Mouse (Mus musculus): ENCODE results near the gene Nox3. TPM values are rescaled to one million over a fixed set of nuclear protein-coding genes. Genes with fewer than 3 reads are reported as not detected.

Nox3 gene
- polyA plus RNA-seq, 1 experiment from 2014 or later: not detected

GRCm38 (mm10) chr17:3650377-3650776 is 45.7 kb downstream of the Nox3 start:
- H3K27me3 ChIP-seq (ENCODE audit: low read depth, poor library complexity, severe bottlenecking): no peaks in the 10 kb centered on the region
- no peak overlapping the region for H3K4me3 ChIP-seq
- peaks cover 11% of the 10 kb centered on the region for H3K4me1 ChIP-seq
- 23% methylated on average over 3 of the region's 3 CpGs for WGBS
- DNase-seq (ENCODE audit: low spot score): peak; percentile 24
- H3K27ac ChIP-seq (replicated peaks): no peak overlapping the region
- no peaks in the 10 kb centered on the region for H3K36me3 ChIP-seq
- no peaks in the 10 kb centered on the region for H3K9me3 ChIP-seq (replicated peaks)

GRCm38 (mm10) chr17:3643582-3643981 is 52.5 kb downstream of the Nox3 start:
- 92% methylated on average over 2 of the region's 2 CpGs for WGBS
- H3K27ac ChIP-seq (replicated peaks): no peak overlapping the region
- H3K4me1 ChIP-seq: peaks cover 17% of the 10 kb centered on the region
- H3K4me3 ChIP-seq: no peak overlapping the region
- H3K9me3 ChIP-seq (replicated peaks): no peaks in the 10 kb centered on the region
- no peaks in the 10 kb centered on the region for H3K27me3 ChIP-seq (ENCODE audit: low read depth, poor library complexity, severe bottlenecking)
- DNase-seq (ENCODE audit: low spot score): no peak
- no peaks in the 10 kb centered on the region for H3K36me3 ChIP-seq

GRCm38 (mm10) chr17:3641456-3641855 is 54.6 kb downstream of the Nox3 start:
- 36% methylated on average over 5 of the region's 5 CpGs for WGBS
- H3K27ac ChIP-seq (replicated peaks): peak overlapping the region; percentile 55; the same call in 1 of the 2 replicates
- H3K27me3 ChIP-seq (ENCODE audit: low read depth, poor library complexity, severe bottlenecking): no peaks in the 10 kb centered on the region
- H3K4me1 ChIP-seq: peaks cover 23% of the 10 kb centered on the region
- H3K9me3 ChIP-seq (replicated peaks): no peaks in the 10 kb centered on the region
- DNase-seq (ENCODE audit: low spot score): no peak
- no peak overlapping the region for H3K4me3 ChIP-seq
- H3K36me3 ChIP-seq: no peaks in the 10 kb centered on the region

- no peaks in the 10 kb centered on the region for H3K27me3 ChIP-seq (ENCODE audit: low read depth, poor library complexity, severe bottlenecking)
- peaks cover 23% of the 10 kb centered on the region for H3K4me1 ChIP-seq
- no peaks in the 10 kb centered on the region for H3K36me3 ChIP-seq
- WGBS: 71% methylated on average over 3 of the region's 3 CpGs
- H3K27ac ChIP-seq (replicated peaks): peak overlapping the region; percentile 46
- no peaks in the 10 kb centered on the region for H3K9me3 ChIP-seq (replicated peaks)
- H3K4me3 ChIP-seq: no peak overlapping the region
- no peak for DNase-seq (ENCODE audit: low spot score)
Observed at GRCm38 (mm10) chr17:3638757-3639156, 57.3 kb downstream of the Nox3 start.

- no peak overlapping the region for H3K27ac ChIP-seq (replicated peaks)
- H3K27me3 ChIP-seq (ENCODE audit: low read depth, poor library complexity, severe bottlenecking): no peaks in the 10 kb centered on the region
- H3K36me3 ChIP-seq: no peaks in the 10 kb centered on the region
- H3K4me3 ChIP-seq: no peak overlapping the region
- no peaks in the 10 kb centered on the region for H3K4me1 ChIP-seq
- DNase-seq (ENCODE audit: low spot score): no peak
- H3K9me3 ChIP-seq (replicated peaks): no peaks in the 10 kb centered on the region
- 71% methylated on average over 3 of the region's 3 CpGs for WGBS
Observed at GRCm38 (mm10) chr17:3632501-3632900, 63.6 kb downstream of the Nox3 start.

GRCm38 (mm10) chr17:3616329-3617216 is 79.5 kb downstream of the Nox3 start:
- Histone ChIP-seq H3K27ac (replicated peaks) (no peak overlapping the region), H3K27me3 (ENCODE audit: low read depth, poor library complexity, severe bottlenecking) (no peaks in the 10 kb centered on the region), H3K9me3 (replicated peaks) (no peaks in the 10 kb centered on the region), H3K4me3 (no peak overlapping the region), H3K36me3 (no peaks in the 10 kb centered on the region), H3K4me1 (peaks cover 3% of the 10 kb centered on the region)
- 69% methylated on average over 7 of the region's 7 CpGs for whole genome bisulfite sequencing
- no peak for DNase-seq (ENCODE audit: low spot score)

GRCm38 (mm10) chr17:3615553-3615952 is 80.5 kb downstream of the Nox3 start:
- Histone ChIP-seq H3K27me3 (ENCODE audit: low read depth, poor library complexity, severe bottlenecking) (no peaks in the 10 kb centered on the region), H3K4me1 (peaks cover 11% of the 10 kb centered on the region), H3K4me3 (no peak overlapping the region), H3K27ac (replicated peaks) (no peak overlapping the region), H3K9me3 (replicated peaks) (no peaks in the 10 kb centered on the region), H3K36me3 (no peaks in the 10 kb centered on the region)
- WGBS: 77% methylated on average over 1 of the region's 1 CpGs
- DNase-seq (ENCODE audit: low spot score): no peak

- WGBS: 82% methylated on average over 5 of the region's 5 CpGs
- H3K27ac ChIP-seq (replicated peaks): 0 out of 2 replicates have a peak overlapping the region, but pooled peaks have one; percentile 6
Observed at GRCm38 (mm10) chr17:3611781-3612075, 84.3 kb downstream of the Nox3 start.

GRCm38 (mm10) chr17:3610928-3611780 is 84.9 kb downstream of the Nox3 start:
- Histone ChIP-seq H3K9me3 (replicated peaks) (no peaks in the 10 kb centered on the region), H3K4me1 (peaks cover 15% of the 10 kb centered on the region), H3K27ac (replicated peaks) (0 out of 2 replicates have a peak overlapping the region, but pooled peaks have one; percentile 33), H3K36me3 (no peaks in the 10 kb centered on the region), H3K27me3 (ENCODE audit: low read depth, poor library complexity, severe bottlenecking) (no peaks in the 10 kb centered on the region), H3K4me3 (peak overlapping the region; percentile 37; the same call in 1 of the 2 replicates)
- no peak for DNase-seq (ENCODE audit: low spot score)
- WGBS: 31% methylated on average over 21 of the region's 21 CpGs

More at GRCm38 (mm10) chr17:3611781-3612075, 84.3 kb downstream of the Nox3 start:
- DNase-seq (ENCODE audit: low spot score): no peak
- Histone ChIP-seq H3K27me3 (ENCODE audit: low read depth, poor library complexity, severe bottlenecking) (no peaks in the 10 kb centered on the region), H3K9me3 (replicated peaks) (no peaks in the 10 kb centered on the region), H3K4me3 (no peak overlapping the region), H3K36me3 (no peaks in the 10 kb centered on the region), H3K4me1 (peaks cover 15% of the 10 kb centered on the region)

GRCm38 (mm10) chr17:3610307-3610754 is 85.7 kb downstream of the Nox3 start:
- Histone ChIP-seq H3K27me3 (ENCODE audit: low read depth, poor library complexity, severe bottlenecking) (no peaks in the 10 kb centered on the region), H3K36me3 (no peaks in the 10 kb centered on the region), H3K4me1 (peaks cover 15% of the 10 kb centered on the region), H3K4me3 (no peak overlapping the region), H3K27ac (replicated peaks) (no peak overlapping the region), H3K9me3 (replicated peaks) (no peaks in the 10 kb centered on the region)
- 74% methylated on average over 7 of the region's 7 CpGs for WGBS
- DNase-seq (ENCODE audit: low spot score): no peak

- DNase-seq (ENCODE audit: low spot score): no peak
- Histone ChIP-seq H3K36me3 (no peaks in the 10 kb centered on the region), H3K9me3 (replicated peaks) (no peaks in the 10 kb centered on the region), H3K4me1 (peaks cover under 1% of the 10 kb centered on the region; the same call in 1 of the 2 replicates), H3K27me3 (ENCODE audit: low read depth, poor library complexity, severe bottlenecking) (no peaks in the 10 kb centered on the region), H3K4me3 (no peak overlapping the region), H3K27ac (replicated peaks) (no peak overlapping the region)
- WGBS: 93% methylated on average over 6 of the region's 6 CpGs
Observed at GRCm38 (mm10) chr17:3602954-3603672, 92.9 kb downstream of the Nox3 start.

- Histone ChIP-seq H3K27ac (replicated peaks) (no peak overlapping the region), H3K36me3 (no peaks in the 10 kb centered on the region), H3K9me3 (replicated peaks) (no peaks in the 10 kb centered on the region), H3K27me3 (ENCODE audit: low read depth, poor library complexity, severe bottlenecking) (no peaks in the 10 kb centered on the region), H3K4me1 (peaks cover 4% of the 10 kb centered on the region; the same call in 1 of the 2 replicates), H3K4me3 (no peak overlapping the region)
- DNase-seq (ENCODE audit: low spot score): no peak
- 82% methylated on average over 1 of the region's 1 CpGs for WGBS
Observed at GRCm38 (mm10) chr17:3598393-3598792, 97.7 kb downstream of the Nox3 start.
